Mouse (Mus musculus) intestine, embryonic 14.5 days (tissue): ENCODE measurements at regions not wholly inside any gene's neighbourhood (a gene's known extent, or its start where the extent isn't known, plus 50 kb on each side); places are given as distances from the start of the nearest gene placed in this dataset.

Experiments
- ATAC-seq: fragments of 200-750 bp; cut with Nextera tagmentation; replicated peaks from 2 replicates; pipeline ENCODE4 v1.8.0; 2017; ENCODE audit warnings: low read depth, moderate number of reproducible peaks, moderate TSS enrichment, moderate library complexity; ENCODE audit not compliant: low FRiP score, low TSS enrichment
- DNase-seq: peaks from one replicate; pipeline ENCODE4 v3.0.0-alpha.2; 2018; ENCODE audit warnings: low spot score
- H3K27ac ChIP-seq: fragments of 300-500 bp; sonication (generic); 2 replicates; pipeline ENCODE4 v1.5.1; 2014; ENCODE audit warnings: low read depth, mild to moderate bottlenecking, control low read depth
- H3K27me3 ChIP-seq: fragments of 300-500 bp; sonication (generic); replicated peaks from 2 replicates; pipeline ENCODE4 v1.6.1; 2014; ENCODE audit warnings: low read length, control low read depth; ENCODE audit not compliant: control insufficient read depth, insufficient read depth
- H3K36me3 ChIP-seq: fragments of 300-500 bp; sonication (generic); 2 replicates; pipeline ENCODE4 v1.6.1; 2014; ENCODE audit warnings: low read length, control low read depth; ENCODE audit not compliant: control insufficient read depth, insufficient read depth
- H3K4me1 ChIP-seq: fragments of 300-500 bp; sonication (generic); replicated peaks from 2 replicates; pipeline ENCODE4 v1.6.1; 2014; ENCODE audit warnings: low read length, control low read depth, mixed read lengths; ENCODE audit not compliant: control insufficient read depth, insufficient read depth
- H3K4me2 ChIP-seq: fragments of 300-500 bp; sonication (generic); 2 replicates; pipeline ENCODE4 v1.6.1; 2014; ENCODE audit warnings: low read length
- H3K4me3 ChIP-seq: fragments of 300-500 bp; sonication (generic); 2 replicates; pipeline ENCODE4 v1.5.1; 2014; ENCODE audit warnings: low read depth, low read length, control low read depth, mixed read lengths
- H3K9ac ChIP-seq: fragments of 300-500 bp; sonication (generic); 2 replicates; pipeline ENCODE4 v1.6.1; 2014; ENCODE audit warnings: mild to moderate bottlenecking, low read length
- H3K9me3 ChIP-seq: fragments of 300-500 bp; sonication (generic); 2 replicates; pipeline ENCODE4 v1.6.1; 2016; ENCODE audit warnings: low read length, control low read depth; ENCODE audit not compliant: control insufficient read depth
- WGBS: fragments of 180-500 bp; shearing (Covaris S2); extraction: QIAGEN DNeasy Blood & Tissue Kit; methylation state at CpG from one replicate; pipeline ENCODE4 v1.1.7; 2014; 5-methylcytosine and 5-hydroxymethylcytosine counted together

DNA sequence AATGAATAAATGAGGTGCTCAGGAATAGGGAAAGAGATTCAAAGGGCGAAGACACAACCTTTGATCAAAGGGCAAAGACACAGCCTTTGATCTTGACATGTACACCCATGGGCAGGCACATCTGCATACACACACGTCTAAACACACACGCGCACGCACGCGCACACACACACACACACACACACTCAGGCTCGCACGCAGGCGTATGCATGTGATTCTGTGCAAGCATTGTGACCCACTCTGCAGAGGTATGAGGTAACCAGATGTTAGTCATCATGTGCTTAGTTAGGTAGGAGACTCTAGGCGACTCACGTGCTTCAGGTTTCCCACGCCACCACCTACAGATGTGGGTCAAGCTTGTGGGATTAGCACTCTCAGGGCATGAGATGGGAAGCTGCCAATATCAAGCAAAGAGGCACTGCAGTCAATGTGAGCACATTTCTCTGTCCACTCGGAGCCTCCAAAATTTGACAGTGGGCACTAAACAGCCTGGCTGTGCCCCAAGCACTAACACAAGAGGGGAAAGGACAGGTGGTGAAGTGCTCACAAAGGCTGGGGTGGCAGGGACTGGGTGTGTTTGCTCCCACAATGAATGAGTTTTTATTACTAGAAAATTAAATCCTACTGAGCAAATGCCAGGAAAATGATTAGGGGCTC is 123.3 kb upstream of the Slc44a1 start:
- H3K27me3 ChIP-seq = no peaks in the 10 kb centered on the region
- H3K4me1 ChIP-seq = peaks cover 12% of the 10 kb centered on the region
- 84% methylated on average over 14 of the region's 14 CpGs for WGBS
- ATAC-seq (no peak), DNase-seq (no peak)
- H3K9ac ChIP-seq = no peak overlapping the region
- H3K9me3 ChIP-seq = no peaks in the 10 kb centered on the region
- no peak overlapping the region for H3K4me2 ChIP-seq
- H3K4me3 ChIP-seq = no peak overlapping the region
- no peaks in the 10 kb centered on the region for H3K36me3 ChIP-seq
- no peak overlapping the region for H3K27ac ChIP-seq

DNA sequence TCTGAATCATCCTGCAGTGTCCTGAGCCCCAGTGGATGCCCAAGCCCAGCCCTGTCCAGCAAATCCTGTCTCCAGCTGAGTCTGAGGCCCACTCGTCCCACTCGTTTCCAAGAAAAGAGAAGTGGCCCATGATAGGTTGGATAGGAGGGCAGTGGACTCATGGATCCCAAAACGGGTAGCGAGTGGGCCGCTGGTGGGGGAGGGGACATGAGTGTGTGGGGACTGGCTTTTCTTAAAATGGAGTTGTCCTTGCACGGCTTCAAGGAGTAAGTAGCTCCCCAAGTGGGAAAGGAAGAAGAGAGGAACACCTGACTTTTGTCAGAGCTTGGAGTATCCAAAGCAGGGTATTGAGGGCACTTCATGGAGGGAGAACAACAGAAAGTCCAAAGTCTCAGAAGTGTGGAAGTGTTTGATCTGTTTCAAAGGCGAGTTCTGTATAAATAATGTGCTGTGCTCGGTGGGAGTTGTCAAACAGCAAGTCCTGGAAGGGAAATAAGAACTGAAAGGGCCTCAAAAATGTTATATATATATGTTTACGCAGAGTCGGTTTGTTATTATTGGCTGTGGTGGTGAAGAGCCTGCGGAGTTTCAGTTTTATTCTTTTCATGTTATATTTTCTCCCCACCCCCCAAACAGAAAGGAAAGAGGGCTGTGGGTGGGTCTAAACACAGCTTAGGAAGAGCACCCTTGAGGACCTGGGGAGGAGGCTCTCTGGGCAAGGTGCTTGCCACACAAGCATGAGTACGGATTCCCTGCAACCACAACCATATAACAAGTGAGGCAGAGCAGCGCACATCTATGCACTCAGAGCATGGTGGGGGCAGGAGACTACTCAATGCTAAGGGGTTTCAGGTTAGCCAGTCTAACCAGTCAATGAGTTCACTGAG is 124.1 kb upstream of the Slc44a1 start:
- H3K4me3 ChIP-seq = no peak overlapping the region
- H3K9ac ChIP-seq = no peak overlapping the region
- H3K9me3 ChIP-seq = no peaks in the 10 kb centered on the region
- no peaks in the 10 kb centered on the region for H3K36me3 ChIP-seq
- DNase-seq (no peak), ATAC-seq (no peak)
- peak overlapping the region; percentile 3; the same call in 1 of the 2 replicates for H3K27ac ChIP-seq
- peaks cover 12% of the 10 kb centered on the region for H3K4me1 ChIP-seq
- H3K27me3 ChIP-seq = no peaks in the 10 kb centered on the region
- WGBS = 55% methylated on average over 13 of the region's 13 CpGs
- no peak overlapping the region for H3K4me2 ChIP-seq

DNA sequence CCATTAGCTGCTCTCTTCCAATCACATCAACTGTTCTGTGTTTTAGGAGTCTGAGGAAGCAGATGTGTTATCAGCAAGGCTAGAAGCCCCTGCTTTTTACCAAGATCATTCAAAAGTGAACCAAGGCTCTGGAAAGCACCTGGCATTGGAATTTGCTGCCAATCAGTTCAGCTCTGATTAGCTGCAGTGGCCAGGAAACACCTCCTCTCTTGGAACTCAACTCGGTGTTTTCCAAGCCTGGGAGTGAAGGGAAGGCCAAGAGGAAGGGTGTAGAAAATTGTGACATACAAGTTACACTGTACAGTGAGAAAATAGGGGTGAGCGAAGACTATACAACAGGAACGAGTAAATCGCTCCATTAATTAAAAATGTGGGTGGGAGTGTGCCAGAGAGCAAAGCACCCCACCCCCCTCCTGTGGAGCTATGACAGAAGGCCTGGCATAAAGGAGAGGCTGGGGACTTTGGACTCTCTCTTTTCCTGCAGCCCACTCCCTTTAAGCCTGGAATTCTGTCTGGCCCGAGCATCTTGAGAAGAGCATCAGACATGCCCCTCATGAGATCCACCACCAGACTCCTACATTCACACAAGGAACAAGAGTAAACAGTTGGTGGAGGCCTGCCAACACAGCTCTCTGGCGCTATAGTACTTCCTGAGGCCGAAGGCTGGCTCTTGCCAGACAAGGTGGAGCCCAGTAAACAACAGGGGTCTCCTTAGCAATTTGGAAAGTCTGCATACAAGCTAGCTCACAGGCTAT is 124.9 kb upstream of the Slc44a1 start:
- Histone ChIP-seq H3K9ac (no peak overlapping the region), H3K4me3 (no peak overlapping the region), H3K4me2 (no peak overlapping the region), H3K27ac (peak overlapping the region; percentile 3; the same call in 1 of the 2 replicates), H3K9me3 (no peaks in the 10 kb centered on the region), H3K4me1 (peaks cover 12% of the 10 kb centered on the region), H3K27me3 (no peaks in the 10 kb centered on the region), H3K36me3 (no peaks in the 10 kb centered on the region)
- ATAC-seq (no peak), DNase-seq (no peak)
- WGBS = 65% methylated on average over 7 of the region's 7 CpGs

DNA sequence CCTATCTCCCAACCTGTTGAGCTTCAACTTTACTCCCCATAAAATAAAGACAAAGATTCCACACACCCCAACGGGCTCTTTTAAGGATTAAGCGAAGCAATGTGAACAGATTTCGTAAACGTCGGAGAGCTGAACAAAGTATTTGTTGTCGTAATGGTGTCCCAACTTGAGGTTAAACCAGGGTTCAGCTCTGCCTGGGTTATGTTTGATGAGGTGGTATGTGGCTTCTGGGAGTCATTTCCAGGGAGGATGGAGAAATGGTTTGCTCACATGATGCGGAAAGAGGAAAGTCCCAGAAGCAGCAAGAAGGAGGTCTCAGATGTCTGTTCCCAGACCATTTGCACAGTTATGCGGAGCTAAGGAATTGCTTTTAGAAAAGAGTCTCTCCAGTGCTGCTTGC is 126.1 kb upstream of the Slc44a1 start:
- Histone ChIP-seq H3K9me3 (no peaks in the 10 kb centered on the region), H3K4me2 (no peak overlapping the region), H3K27me3 (no peaks in the 10 kb centered on the region), H3K27ac (no peak overlapping the region), H3K4me3 (no peak overlapping the region), H3K9ac (no peak overlapping the region), H3K4me1 (peaks cover 12% of the 10 kb centered on the region), H3K36me3 (no peaks in the 10 kb centered on the region)
- 88% methylated on average over 8 of the region's 8 CpGs for WGBS
- ATAC-seq (no peak), DNase-seq (no peak)

DNA sequence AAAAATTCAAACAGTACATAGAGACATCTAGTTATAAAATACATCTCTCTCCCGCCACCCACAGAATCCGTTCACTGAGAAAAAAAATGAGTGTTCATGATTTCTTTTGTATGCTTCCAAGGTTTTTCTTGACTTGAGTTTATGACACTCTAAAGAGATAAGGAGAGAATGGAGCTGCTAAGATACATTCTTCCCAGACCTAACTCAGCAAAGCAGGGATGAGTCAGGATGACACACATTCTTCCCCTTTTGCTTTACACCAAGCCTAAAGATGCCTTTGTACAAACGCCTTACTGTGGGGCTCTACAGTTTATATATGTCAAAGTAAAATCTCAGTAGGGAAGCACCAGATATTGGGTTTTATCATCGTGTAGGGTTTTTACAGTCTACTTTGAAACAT is 133.1 kb upstream of the Slc44a1 start:
- no peak overlapping the region for H3K4me2 ChIP-seq
- WGBS = 54% methylated on average over 4 of the region's 4 CpGs
- ATAC-seq = no peak

DNA sequence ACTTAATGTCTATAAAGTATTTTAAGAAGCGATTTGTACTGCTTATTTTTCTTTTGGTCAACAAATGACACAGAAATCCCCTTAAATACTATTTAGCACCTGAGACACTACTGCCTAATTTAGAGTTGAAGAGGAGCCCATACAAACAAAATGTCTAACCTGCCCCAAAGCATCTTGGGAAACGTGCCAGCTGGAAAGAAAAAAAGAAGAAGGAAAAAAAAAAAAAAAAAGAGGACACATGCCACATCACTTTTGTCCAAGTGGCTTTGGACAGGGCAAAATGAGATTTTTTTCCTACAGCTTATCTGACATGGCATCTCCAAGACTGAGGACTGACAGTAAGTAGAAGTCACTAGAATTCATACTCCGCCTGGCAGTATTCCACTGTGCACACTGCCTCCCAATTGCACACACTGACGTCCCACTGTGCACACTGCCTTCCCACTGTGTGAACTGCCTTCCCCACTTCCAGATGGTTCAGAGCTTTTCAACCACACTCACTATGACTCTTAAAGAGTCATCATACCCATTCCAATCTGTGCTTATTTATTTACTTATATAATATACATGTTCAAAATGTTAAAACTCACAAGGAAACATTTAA is 135.3 kb upstream of the Slc44a1 start:
- ATAC-seq (no peak), DNase-seq (no peak)
- H3K9ac ChIP-seq = no peak overlapping the region
- H3K4me3 ChIP-seq = no peak overlapping the region
- no peaks in the 10 kb centered on the region; the same call in 1 of the 2 replicates for H3K4me1 ChIP-seq
- H3K4me2 ChIP-seq = no peak overlapping the region
- WGBS = 85% methylated on average over 4 of the region's 4 CpGs
- H3K36me3 ChIP-seq = no peaks in the 10 kb centered on the region
- no peaks in the 10 kb centered on the region for H3K27me3 ChIP-seq
- H3K9me3 ChIP-seq = no peaks in the 10 kb centered on the region
- H3K27ac ChIP-seq = no peak overlapping the region

More for the DNA sequence above, 133.1 kb upstream of the Slc44a1 start:
- Histone ChIP-seq H3K27ac (no peak overlapping the region), H3K27me3 (no peaks in the 10 kb centered on the region), H3K9ac (no peak overlapping the region), H3K4me3 (no peak overlapping the region), H3K36me3 (no peaks in the 10 kb centered on the region), H3K4me1 (no peaks in the 10 kb centered on the region; the same call in 1 of the 2 replicates), H3K9me3 (no peaks in the 10 kb centered on the region)
- no peak for DNase-seq

DNA sequence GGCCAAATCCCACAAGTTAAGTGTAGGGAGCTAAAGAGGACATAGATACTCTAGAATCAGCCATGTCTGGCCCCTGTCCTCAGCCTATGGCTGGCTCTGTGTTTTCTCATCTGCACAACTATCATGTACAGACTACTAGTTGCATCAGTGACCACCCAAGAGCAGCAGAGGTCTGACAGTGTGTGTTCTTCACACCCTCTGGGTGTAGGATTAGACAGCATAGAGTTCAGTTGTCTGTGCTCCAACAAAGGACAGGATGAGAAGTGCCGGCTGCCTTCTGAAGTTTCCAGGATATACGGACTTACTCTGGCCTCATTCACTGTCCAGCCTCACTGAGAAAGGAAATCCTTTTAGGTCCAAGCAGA is 135.9 kb upstream of the Slc44a1 start:
- no peaks in the 10 kb centered on the region for H3K27me3 ChIP-seq
- WGBS = 26% methylated on average over 2 of the region's 2 CpGs
- H3K4me3 ChIP-seq = no peak overlapping the region
- no peak overlapping the region for H3K27ac ChIP-seq
- DNase-seq (no peak), ATAC-seq (no peak)
- H3K36me3 ChIP-seq = no peaks in the 10 kb centered on the region
- no peaks in the 10 kb centered on the region for H3K9me3 ChIP-seq
- no peak overlapping the region for H3K9ac ChIP-seq
- H3K4me2 ChIP-seq = no peak overlapping the region
- H3K4me1 ChIP-seq = no peaks in the 10 kb centered on the region; the same call in 1 of the 2 replicates

DNA sequence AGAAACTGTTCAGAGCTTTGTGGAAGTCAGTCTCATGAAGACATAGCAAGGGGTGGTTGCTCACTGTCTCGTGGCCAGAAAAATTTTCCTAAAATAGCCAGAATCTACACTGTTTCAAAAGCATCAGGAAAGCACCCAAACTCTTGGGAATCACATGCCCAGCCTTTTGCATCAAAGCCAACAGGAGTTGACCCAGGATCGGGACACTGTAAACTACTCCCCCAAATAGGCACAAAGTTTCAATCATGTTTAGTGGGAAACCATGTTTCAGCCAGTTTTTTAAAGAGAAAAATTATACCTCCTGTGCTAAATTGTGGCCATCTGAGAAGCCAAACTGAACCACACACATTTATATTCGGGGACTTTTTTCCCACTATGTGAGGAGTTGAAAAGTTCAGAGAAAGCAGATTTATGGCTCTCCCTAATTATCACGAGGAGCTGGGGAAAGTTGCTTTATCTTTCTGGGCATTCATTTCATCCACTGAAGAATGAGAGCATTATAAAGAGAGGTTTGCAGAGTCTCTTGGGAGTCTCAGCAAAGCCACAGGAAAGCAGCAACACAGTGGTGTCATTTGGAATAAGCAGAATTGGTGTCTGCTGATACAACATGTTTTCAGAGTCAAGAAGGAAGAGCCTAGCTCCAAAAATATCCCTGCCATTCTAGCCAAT is 136.5 kb upstream of the Slc44a1 start:
- no peaks in the 10 kb centered on the region for H3K36me3 ChIP-seq
- H3K4me3 ChIP-seq = no peak overlapping the region
- no peak overlapping the region for H3K4me2 ChIP-seq
- ATAC-seq (no peak), DNase-seq (no peak)
- no peaks in the 10 kb centered on the region for H3K27me3 ChIP-seq
- no peak overlapping the region for H3K27ac ChIP-seq
- no peaks in the 10 kb centered on the region; the same call in 1 of the 2 replicates for H3K4me1 ChIP-seq
- 30% methylated on average over 4 of the region's 4 CpGs for WGBS
- H3K9ac ChIP-seq = no peak overlapping the region
- H3K9me3 ChIP-seq = no peaks in the 10 kb centered on the region
